Mouse (Mus musculus) lung, adult 18-20 months (tissue): ENCODE results near the gene Pcdh18.
A peak's percentile ranks its signal among the peaks of the same experiment; 100 is the strongest.

Source experiments
- DNase-seq, 2 experiments: peaks; one replicate each; pipeline ENCODE4 v3.0.0; 2022; ENCODE audit warnings: mixed read lengths in 2 of 2

The Pcdh18 gene

DNA sequence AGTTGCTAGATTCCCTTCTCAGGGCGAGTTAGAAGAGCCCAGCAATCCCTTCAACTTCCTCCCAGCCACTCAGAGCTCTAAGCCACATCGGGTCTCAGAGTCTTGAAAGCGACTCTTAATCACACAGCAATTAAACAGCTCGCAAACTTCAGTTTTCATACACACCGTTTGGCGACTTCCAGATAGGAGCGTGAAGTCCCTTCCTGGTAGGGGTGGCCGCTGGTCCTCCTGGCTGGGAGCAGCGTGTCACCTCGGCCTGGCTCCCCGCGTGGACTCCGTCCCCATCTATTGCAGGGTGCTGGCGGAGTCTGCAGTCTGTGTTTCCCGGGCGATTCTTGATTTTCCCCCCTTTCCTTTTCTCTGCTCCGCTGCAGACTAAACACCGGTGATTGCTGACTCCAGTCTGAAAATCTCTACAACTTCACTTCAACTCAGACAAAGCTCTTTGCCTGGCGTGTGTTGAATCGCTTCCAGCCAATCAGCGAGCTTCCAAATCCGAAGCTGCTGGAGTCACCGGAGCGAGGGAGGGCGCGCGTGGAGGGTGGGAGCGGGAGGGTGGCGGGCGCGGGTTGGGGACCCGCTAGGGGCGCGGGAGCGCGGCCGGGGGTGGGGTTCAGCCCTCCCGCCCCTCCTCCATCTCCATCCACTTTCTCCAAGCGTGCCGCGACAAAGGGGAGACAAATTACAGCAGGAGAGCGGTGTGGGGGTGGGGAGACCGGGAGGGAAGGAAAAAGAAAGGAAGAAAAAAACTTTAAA lies at the start of gene Pcdh18:
Pcdh18 (minus strand) TSS at position 456 of the 756 bp plus-strand sequence.
- peak; percentile 51 to 68 for DNase-seq

DNA sequence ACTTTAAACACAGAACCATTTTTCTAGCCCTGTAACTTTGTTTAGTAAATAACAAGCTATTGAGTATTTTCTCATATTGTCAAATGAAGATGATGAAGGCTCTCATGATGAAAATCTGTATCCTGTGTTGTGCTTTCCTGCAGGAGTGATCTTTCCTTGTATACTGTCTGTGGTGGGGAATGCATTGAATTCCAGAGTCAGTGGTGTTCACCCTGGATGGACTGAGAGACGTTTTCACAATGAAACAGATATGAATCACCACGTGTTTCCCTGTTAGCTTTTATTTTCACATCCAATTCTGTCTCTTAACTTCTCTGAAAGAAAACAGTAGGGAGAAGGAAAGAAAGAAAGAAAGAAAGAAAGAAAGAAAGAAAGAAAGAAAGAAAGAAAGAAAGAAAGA lies 49.7 kb upstream of the Pcdh18 start:
- no peak for DNase-seq

- no peak for DNase-seq
These were observed 48.4 kb upstream of the Pcdh18 start for GRCm38 (mm10) chr3:49805511-49805910.

DNA sequence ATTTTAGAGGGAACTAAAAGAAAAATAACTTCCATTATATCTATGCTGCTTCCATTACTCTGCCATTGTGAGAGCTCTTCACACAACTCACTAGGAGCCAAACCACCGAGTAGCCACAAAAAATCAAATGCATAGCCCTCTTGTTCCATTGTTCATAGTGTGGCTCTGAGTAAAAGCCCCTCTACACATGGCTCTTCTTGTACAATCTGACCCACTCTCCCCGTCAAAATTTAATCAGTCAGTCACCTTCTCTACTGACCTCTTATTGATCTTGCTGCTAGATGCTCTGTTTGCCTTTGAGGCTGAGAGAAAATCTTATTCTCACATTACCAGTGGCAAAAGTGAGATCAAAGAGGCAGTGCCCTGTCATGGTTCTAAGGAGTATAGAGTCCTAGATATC lies 31.2 kb upstream of the Pcdh18 start:
- no peak for DNase-seq

GRCm38 (mm10) chr3:49787719-49788118 lies 30.6 kb upstream of the Pcdh18 start:
- no peak for DNase-seq

DNA sequence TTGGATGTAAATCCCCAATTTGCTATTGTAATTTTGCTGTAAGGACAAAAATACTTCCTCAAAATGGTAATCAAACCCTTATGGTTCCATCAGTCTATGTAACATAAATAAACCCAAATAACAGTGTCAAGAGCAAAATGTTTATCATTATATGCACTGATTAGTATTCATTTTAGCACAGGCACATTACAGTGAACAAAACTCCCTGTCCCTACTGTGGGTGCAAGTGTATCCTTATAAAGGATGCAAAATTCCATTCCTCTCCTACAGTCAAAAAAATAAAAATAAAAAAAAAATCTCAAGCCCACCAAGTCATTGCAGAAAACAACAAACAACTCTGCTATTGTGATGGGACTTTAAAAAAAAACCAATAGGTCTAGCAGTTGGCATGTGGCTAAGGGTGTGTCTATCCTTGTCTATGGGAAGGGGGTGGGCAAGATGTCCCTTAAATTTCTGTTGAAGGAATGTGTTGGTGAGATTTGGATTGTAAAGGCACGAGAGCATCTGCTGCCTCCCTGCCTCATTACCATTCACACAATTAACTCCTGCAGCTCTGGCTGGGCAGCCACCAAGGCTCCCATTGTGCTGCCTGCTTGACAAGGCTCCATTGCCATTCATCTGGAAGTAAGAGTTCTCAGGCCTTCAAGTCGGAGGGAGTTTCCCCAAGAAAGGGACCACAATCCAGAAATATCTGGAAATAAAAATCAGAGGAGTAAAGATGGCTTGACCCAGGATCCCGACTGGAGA lies 12.0 kb upstream of the Pcdh18 start:
- no peak for DNase-seq

GRCm38 (mm10) chr3:49762711-49763110 lies 5.6 kb upstream of the Pcdh18 start:
- DNase-seq = no peak

DNA sequence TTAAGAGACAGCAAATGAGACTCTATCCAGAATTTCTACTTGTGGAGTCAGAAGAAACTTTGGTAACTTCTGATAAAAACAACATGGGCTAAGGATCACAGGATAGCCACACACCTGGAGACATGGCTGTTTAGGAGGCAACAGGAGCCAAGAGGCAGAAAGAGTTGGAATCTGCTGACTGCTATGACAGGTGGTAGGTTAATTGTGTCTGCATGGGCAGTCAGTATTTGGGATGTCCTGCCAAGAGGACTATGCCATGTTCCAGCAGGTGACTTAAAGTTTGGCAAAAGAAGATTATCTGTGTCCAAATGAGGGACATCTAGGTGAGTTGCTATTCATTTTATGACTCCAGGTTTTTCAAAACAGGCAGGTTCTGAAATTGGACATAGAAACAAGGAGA lies 4.8 kb upstream of the Pcdh18 start:
- no peak for DNase-seq

GRCm38 (mm10) chr3:49757626-49758019 lies 498 bp upstream of the Pcdh18 start:
- no peak for DNase-seq

DNA sequence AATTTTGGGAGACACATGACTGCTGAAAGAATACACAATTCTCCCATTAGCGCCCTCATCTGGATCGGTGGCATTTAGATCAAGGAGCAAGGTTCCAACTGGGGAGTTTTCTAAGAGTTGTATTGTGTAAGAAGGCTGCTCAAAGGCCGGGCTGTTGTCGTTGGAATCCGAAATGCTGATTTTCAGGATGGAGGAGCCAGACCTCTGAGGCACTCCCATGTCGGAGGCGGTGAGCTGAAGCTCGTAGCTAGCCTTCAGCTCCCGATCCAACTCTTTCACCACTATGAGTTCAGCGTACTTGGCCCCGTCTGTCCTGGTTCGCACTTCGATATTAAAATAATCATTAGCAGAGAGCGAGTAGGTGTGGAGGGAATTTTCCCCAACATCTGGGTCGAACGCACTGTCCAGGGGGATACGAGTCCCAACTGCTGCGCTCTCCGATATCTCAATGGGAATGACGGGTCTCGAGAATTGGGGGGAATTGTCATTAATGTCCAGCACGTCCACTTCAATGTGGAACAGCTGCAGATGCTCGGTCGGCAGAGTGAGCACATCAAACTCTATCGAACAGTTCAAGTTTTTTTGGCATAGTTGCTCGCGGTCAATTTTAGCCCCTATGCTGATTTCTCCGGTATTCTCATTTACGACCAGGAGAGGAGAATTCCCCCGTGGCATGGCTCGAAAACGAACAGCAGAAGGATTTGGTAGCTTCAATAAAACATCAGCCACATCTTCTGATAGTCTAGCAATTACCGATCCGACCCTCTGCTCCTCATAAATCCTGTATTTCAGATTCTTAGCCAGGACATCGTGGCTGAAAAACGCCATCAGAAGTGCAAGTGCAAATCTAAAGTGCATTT lies 909 bp downstream of the Pcdh18 start:
- peak; percentile 11 to 27 for DNase-seq

- no peak for DNase-seq
These were observed 4.4 kb downstream of the Pcdh18 start for GRCm38 (mm10) chr3:49752766-49753165.

DNA sequence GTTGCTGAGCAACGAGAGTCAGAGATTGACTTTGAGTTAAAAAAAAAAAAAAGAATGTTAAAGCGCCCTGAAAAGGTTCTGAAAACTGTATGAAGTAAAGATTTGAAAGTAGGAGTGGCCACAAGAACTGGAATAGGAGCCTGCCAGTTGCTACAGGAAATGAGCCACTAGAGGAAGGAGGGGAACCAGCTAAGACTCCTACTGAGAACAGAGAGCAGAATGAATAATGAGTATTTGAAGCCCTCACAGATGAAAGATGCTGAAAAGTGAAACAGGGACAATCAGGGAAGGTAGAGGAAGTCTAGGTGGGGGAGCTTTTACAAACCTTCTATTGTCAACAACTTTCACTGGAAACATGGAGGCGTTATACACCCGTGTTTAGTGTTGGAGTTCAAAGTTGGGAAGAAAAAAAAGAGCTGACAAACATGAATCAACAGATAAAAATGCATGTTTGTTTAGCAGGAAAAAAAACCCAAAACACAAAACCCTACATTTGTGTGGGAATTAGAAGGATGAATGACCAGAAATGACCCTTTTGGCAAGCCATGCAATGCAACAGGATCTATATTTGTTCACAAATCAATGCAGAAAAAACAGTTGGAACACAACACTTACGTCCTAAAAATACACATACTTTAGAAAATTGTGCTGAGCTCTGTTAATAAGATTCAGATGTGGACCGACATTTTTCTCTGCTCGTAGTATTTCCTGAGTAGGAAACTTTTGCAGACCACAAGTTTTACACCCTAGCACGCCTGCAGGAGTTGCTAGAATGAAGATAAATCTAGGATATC lies 7.4 kb downstream of the Pcdh18 start:
- no peak for DNase-seq

DNA sequence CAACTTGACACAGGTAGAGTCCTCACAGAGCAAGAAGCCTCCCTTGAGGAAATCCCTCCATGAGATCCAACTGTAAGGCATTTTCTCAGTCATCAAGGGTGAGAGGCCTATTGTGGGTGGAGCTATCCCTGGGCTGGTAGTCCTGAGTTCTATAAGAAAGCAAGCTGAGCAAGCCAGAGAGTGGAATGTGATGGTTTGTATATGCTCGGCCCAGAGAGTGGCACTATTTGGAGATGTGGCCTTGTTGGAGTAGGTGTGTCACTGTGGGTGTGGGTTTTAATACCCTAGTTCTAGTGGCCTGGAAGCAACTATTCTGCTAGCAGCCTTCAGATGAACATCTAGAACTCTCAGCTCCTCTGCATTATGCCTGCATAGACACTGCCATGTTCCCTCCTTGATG lies 9.1 kb downstream of the Pcdh18 start:
- no peak for DNase-seq

DNA sequence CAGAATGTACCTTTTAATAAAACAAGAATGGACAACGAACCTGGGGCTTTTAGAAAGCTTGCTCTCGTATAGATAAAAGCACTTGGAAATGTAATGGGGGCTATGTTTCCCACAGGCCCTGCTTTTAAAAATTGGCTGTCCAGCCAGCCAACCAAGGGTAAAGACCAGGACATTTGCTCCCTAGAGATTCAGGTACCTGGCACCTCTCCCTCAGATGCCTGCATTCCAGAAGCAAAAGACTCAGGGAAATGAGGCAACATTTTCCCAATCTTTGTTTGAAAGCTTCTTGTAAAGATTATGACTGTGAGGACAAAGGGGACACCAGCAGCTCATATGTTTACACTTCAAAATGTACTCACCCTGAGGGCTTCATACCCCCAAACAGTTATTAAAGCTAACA lies 18.1 kb downstream of the Pcdh18 start:
- no peak for DNase-seq

DNA sequence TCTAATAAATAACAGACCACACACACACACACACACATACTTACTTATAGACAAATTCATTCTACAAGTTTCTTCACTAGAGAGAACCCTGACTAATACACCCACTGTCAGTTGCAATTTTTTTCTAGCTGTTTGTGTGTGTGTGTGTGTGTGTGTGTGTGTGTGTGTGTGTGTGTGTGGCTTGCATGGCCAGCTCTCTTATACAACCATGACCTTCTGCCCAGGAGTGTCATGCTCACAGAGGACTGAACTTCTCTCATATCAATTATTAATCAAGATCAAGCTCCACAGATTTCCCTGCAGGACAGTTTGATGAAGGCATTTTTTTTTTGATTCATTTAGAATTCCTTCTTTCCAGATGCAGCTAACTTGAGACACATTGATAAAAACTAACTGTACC lies 18.6 kb downstream of the Pcdh18 start:
- DNase-seq = no peak

GRCm38 (mm10) chr3:49706503-49706902 lies 50.6 kb downstream of the Pcdh18 start:
- no peak for DNase-seq

DNA sequence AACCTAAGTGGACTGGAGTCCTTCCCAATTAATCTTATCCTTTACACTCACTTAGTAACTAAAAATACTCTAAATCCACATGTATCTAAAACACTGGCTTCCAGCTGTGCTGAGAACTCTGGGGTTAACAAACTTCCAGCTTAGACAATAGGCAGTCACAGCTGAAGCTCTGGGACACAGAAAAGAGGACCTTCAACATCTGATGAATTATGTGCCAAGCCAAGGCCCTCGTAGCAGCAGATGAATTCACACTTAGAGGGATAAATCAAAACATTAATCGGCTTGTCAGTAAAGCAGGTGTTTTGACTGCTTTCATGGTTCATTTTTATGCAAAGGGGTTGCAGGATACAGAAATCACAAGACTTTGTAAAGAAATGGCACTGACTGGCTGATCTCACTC lies 57.2 kb downstream of the Pcdh18 start:
- no peak for DNase-seq
